Mouse (Mus musculus) frontal cortex, adult (tissue): ENCODE results near the gene Tpsb2.
A peak's percentile ranks its signal among the peaks of the same experiment; 100 is the strongest.

ENCODE experiments used
- ATAC-seq: cut with Nextera tagmentation; 2 replicates; pipeline ENCODE4 v1.9.2; 2017; ENCODE audit warnings: mild to moderate bottlenecking, moderate library complexity, mixed read lengths; ENCODE audit not compliant: low TSS enrichment

The Tpsb2 gene

GRCm38 (mm10) chr17:25366005-25366404, at the start of gene Tpsb2:
Gene Tpsb2 (plus strand): TSS chr17:25366305.
- ATAC-seq: no peak

GRCm38 (mm10) chr17:25318354-25318753, 47.8 kb upstream of the Tpsb2 start, which contains the start of gene Prss29:
Gene Prss29 (plus strand): TSS chr17:25318654.
- ATAC-seq: no peak

- ATAC-seq: no peak
Measured at GRCm38 (mm10) chr17:25320819-25321218, 45.3 kb upstream of the Tpsb2 start.

GRCm38 (mm10) chr17:25322930-25323329, 43.2 kb upstream of the Tpsb2 start:
- no peak for ATAC-seq

- ATAC-seq: no peak
Measured at GRCm38 (mm10) chr17:25332321-25332720, 33.8 kb upstream of the Tpsb2 start.

- ATAC-seq: no peak
Measured at GRCm38 (mm10) chr17:25333943-25334342, 32.2 kb upstream of the Tpsb2 start.

GRCm38 (mm10) chr17:25338218-25338617, 27.9 kb upstream of the Tpsb2 start:
- no peak for ATAC-seq

GRCm38 (mm10) chr17:25340003-25340402, 26.1 kb upstream of the Tpsb2 start:
- ATAC-seq: no peak

- ATAC-seq: no peak
Measured at GRCm38 (mm10) chr17:25341490-25341889, 24.6 kb upstream of the Tpsb2 start.

GRCm38 (mm10) chr17:25345462-25345861, 20.6 kb upstream of the Tpsb2 start, which contains the start of gene Tpsab1:
Gene Tpsab1 (minus strand): TSS chr17:25345562.
- no peak for ATAC-seq

GRCm38 (mm10) chr17:25361291-25361690, 4.8 kb upstream of the Tpsb2 start:
- no peak for ATAC-seq

GRCm38 (mm10) chr17:25363726-25364125, 2.4 kb upstream of the Tpsb2 start:
- ATAC-seq: peak; percentile 55; the same call in 1 of the 2 replicates

- no peak for ATAC-seq
Measured at GRCm38 (mm10) chr17:25368973-25369372, 2.9 kb downstream of the Tpsb2 start, which contains the start of gene Tpsg1. Gene Tpsg1 (plus strand): TSS chr17:25369273.

GRCm38 (mm10) chr17:25372491-25372890, 6.4 kb downstream of the Tpsb2 start:
- no peak for ATAC-seq

- no peak for ATAC-seq
Measured at GRCm38 (mm10) chr17:25374011-25374410, 7.9 kb downstream of the Tpsb2 start.

- no peak for ATAC-seq
Measured at GRCm38 (mm10) chr17:25394526-25394925, 28.4 kb downstream of the Tpsb2 start.

- peak; percentile 64; the same call in 1 of the 2 replicates for ATAC-seq
Measured at GRCm38 (mm10) chr17:25397804-25398519, 31.9 kb downstream of the Tpsb2 start.

GRCm38 (mm10) chr17:25398520-25398838, 32.4 kb downstream of the Tpsb2 start:
- no peak for ATAC-seq

GRCm38 (mm10) chr17:25400443-25400842, 34.3 kb downstream of the Tpsb2 start:
- no peak for ATAC-seq

GRCm38 (mm10) chr17:25401491-25401890, 35.4 kb downstream of the Tpsb2 start:
- ATAC-seq: no peak

- no peak for ATAC-seq
Measured at GRCm38 (mm10) chr17:25402224-25402623, 36.1 kb downstream of the Tpsb2 start.

GRCm38 (mm10) chr17:25404190-25404589, 38.1 kb downstream of the Tpsb2 start:
- no peak for ATAC-seq

- no peak for ATAC-seq
Measured at GRCm38 (mm10) chr17:25405224-25405895, 39.3 kb downstream of the Tpsb2 start.
